ENCODE assay signal across 1 mouse cellular context in the genomic region with DNA sequence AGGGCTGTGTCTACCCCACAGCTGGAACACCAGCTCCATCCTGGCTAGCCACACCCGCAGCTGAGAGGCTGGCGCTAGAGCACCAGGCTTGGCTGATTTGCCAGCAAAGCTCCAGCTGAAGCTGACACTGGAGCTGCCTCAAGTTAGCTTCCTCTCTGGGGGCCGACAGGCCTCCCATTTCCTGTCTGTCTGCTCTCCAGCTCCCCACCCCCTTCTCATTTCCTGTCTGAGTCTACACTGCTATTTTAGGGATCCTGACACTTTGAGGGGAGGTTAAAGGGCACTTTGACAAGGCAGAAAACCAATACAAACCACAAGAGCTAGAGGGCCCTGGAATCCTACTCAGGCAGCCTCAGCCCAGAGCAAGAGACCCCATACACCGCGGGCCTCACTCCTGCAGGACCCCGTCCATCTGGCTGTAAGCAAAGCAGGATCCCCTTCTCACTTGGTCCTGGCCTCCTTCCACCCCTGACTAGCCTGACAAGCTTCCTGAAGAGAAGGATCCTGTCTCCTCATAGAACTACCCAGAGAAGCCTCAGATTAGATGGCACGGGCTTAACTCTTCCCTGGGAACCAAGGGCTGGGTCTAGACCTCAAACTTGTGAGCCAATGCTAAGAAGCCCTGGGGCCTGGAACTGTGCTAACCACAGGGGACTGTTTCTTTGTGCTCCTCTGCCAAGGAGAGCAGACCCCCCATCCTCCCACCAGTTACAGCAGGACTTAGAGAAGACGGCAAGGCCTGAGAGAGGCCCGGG.
TF ChIP-seq lines count a peak whose summit lies in the region.

No protein-coding gene starts in this region.

TF ChIP-seq in CH12.LX, 34 proteins besides CTCF, POLR2A, EP300 and RAD21 (continued from another document):
- TF ChIP-seq JUND (conservative IDR thresholded peaks at IDR 0.05; ENCODE audit: low read depth, low read length) (peak; percentile 38; the same call in 1 of the 2 replicates), MAZ (IDR thresholded peaks at IDR 0.05; ENCODE audit: low read depth, low read length) (peak; percentile 86), KAT2A (IDR thresholded peaks at IDR 0.05; ENCODE audit: insufficient replicate concordance, low read length) (0 out of 2 replicates have a peak, but pooled peaks have one; percentile 37), PAX5 (IDR thresholded peaks at IDR 0.05; ENCODE audit: low read length) (no peak), MEF2A (IDR thresholded peaks at IDR 0.05; ENCODE audit: borderline replicate concordance, low read depth, low read length) (peak; percentile 100), MYC (IDR thresholded peaks at IDR 0.05; ENCODE audit: low read depth, low read length) (no peak), E2F4 (IDR thresholded peaks at IDR 0.05; ENCODE audit: insufficient replicate concordance, low read depth, low read length) (no peak), UBTF (IDR thresholded peaks at IDR 0.05; ENCODE audit: low read depth, low read length) (peak; percentile 65; the same call in 1 of the 2 replicates), SMC3 (IDR thresholded peaks at IDR 0.05; ENCODE audit: low read depth, low read length) (peak; percentile 47), CHD2 (IDR thresholded peaks at IDR 0.05; ENCODE audit: low read length) (peak; percentile 94), MXI1 (IDR thresholded peaks at IDR 0.05; ENCODE audit: low read depth, low read length) (no peak), MAFK (IDR thresholded peaks at IDR 0.05; ENCODE audit: insufficient replicate concordance, low read length) (peak; percentile 69), ELF1 (IDR thresholded peaks at IDR 0.05; ENCODE audit: low read depth, low read length) (peak; percentile 81), TCF12 (IDR thresholded peaks at IDR 0.05; ENCODE audit: low read depth, low read length) (peak; percentile 69), ETS1 (conservative IDR thresholded peaks at IDR 0.05; ENCODE audit: low read depth, low read length) (peak; percentile 95), POLR2AphosphoS2 (IDR thresholded peaks at IDR 0.05; ENCODE audit: low read depth, low read length) (no peak), GABPA (IDR thresholded peaks at IDR 0.05; ENCODE audit: insufficient replicate concordance, low read depth, low read length) (no peak), ZKSCAN1 (IDR thresholded peaks at IDR 0.05; ENCODE audit: borderline replicate concordance, low read depth, low read length) (no peak)
TF ChIP-seq in CH12.LX: peak in this region for 21.
